Mouse (Mus musculus): Measurements from ENCODE around the gene Cacna2d3. TPM values are rescaled to one million over a fixed set of nuclear protein-coding genes. Genes with fewer than 3 reads are reported as not detected.
A peak's percentile ranks its signal among the peaks of the same experiment; 100 is the strongest.

Gene Cacna2d3
- total RNA-seq (2021): under 1 TPM; 0.41 to 0.52 TPM

DNA sequence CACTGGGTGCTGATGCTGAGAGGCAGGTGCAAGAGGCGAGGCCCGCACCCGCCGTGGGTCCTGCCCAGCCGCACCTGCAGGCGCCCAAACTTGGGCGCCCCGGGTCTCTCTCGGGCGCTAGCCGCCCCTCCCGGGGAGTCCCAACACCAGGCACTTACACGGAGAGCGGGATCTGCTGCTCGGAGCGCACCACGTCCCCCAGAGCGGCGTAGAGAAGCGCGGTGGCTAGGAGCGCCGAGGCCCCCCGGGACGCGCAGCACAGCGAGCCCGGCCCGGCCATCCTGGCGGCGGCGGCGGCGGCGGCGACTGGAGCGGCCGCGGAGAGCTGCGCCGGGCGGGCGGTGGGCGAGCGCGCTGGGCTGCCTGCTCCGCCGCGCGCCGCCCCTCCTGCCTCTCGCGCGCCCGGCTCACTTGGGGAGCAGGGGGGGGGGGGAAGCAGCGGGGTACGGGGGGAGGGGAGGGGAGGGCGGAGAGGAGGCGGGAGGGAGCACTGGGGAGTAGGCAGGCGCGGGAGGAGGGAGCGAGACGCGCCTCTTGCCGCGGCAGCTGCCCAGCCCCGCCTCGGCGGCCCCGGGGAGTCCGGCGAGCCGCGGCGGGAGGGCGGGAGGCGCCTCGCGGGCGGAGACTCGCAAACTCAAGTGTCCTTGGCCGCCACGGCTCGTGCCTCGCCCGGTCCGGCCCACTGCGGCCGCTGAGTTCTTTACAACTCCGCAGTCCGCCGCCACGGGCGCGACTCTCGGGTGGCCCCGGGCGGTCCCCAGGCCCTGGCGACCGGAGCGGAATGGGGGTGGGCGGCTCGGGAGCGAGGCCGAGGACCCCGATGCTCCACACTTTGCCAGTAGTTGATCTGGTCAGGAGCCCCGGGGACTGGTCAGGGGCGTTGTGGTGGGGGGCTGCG is at the start of gene Cacna2d3:
Gene Cacna2d3, minus strand, starts transcription at position 377 of the 898 bp plus-strand sequence.
- intact Hi-C loops (cut with DNase I): no loop called here
- DNase-seq: peak; percentile 40 to 43

DNA sequence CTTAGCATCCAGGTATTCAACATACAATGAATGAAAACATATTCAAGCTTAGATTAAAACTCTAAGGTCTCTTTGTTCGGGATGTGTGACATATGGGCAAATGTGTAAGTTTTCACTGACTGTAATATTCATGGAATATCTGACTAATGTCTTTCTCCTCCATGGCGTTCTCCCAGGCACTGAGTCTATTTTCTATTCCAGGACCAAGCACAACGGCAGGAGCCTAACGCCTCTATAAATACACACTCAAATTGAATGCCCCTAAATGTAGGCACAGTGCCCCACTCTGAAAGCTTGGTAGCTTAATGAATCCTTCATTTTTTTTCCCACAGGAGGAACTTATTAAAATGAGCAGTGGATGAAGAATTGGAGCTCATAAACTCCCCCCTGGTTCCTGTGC is 47.8 kb upstream of the Cacna2d3 start:
- intact Hi-C loops (cut with DNase I): no loop called here
- no peak for DNase-seq

- DNase-seq: no peak
- intact Hi-C loops (cut with DNase I): no loop called here
Observed at GRCm38 (mm10) chr14:29752876-29753275, 31.2 kb upstream of the Cacna2d3 start.

DNA sequence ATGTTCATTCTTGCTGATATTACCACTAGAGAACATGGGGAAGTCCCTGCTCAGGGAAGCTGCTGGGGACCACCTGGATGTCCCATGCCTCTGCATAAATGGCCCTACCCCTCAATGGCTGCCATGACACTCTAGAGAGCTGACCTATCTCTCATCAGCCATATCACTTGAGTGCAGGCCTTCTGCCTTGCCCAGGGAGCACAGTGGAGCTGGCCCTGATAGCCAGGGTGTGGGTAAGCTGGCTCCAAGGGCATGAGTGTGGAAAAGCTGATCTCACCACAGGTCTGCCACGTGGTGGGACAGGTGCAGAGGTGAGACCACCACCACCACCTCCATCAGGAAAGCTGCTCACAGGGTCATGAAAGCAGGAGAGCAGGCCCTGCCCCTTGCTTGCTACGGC is 17.1 kb upstream of the Cacna2d3 start:
- DNase-seq: no peak
- intact Hi-C loops (cut with DNase I): no loop called here

DNA sequence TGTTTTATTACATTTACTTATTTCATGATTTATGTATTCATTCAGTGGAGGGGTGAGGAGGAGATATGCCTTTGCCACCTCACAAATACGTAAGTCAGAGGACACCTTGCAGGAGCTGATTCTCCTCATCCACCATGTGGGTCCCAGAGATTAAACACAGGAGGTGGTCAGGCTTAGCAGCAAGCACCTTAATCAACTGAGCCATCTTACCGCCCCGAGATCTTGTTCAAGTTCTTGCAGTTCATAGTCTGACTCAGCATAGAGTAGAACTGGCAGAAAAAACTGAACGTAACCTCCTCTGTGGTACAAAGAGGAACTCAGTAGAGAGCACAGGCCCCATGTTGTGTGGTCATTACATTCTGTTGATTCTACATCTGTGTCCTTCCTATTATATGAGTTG is 8.6 kb upstream of the Cacna2d3 start:
- intact Hi-C loops (cut with DNase I): no loop called here
- no peak for DNase-seq

GRCm38 (mm10) chr14:29729009-29729408 is 7.3 kb upstream of the Cacna2d3 start:
- no peak for DNase-seq
- intact Hi-C loops (cut with DNase I): loop anchor here (5.0 kb wide), 1 partner anchor 213 kb away; no protein-coding TSS in a partner anchor

DNA sequence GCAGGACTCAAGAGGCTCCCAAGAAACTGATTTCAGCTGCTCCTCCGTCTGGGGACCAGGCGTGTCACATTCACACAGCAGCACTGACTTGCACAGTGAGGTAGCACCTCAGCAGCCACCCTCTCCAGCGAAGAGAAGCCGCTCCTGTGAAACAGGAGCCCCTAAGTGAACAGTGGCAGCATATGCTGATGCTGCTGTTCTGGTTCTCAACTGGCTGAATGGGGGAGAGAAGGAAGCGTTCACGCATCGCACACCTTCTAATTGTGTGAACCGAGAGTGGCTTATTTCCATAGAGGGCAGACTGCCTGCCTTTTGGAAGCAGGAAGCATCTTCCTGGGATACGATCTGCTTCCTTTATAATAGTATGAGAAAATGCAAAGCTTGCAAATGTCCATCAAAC is 5.9 kb upstream of the Cacna2d3 start:
- no peak for DNase-seq
- intact Hi-C loops (cut with DNase I): loop anchor here (5.0 kb wide), 1 partner anchor 215 kb away; no protein-coding TSS in a partner anchor

GRCm38 (mm10) chr14:29723267-29723666 is 1.6 kb upstream of the Cacna2d3 start:
- intact Hi-C loops (cut with DNase I): no loop called here
- DNase-seq: no peak

- intact Hi-C loops (cut with DNase I): no loop called here
- DNase-seq: peak in 1 of 2 experiments; percentile 15
Observed at GRCm38 (mm10) chr14:29722386-29723221, 940 bp upstream of the Cacna2d3 start.

- intact Hi-C loops (cut with DNase I): no loop called here
- DNase-seq: no peak
Observed at GRCm38 (mm10) chr14:29721131-29721487, 555 bp downstream of the Cacna2d3 start.

- no peak for DNase-seq
- intact Hi-C loops (cut with DNase I): no loop called here
Observed at GRCm38 (mm10) chr14:29720334-29720911, 1.2 kb downstream of the Cacna2d3 start.

DNA sequence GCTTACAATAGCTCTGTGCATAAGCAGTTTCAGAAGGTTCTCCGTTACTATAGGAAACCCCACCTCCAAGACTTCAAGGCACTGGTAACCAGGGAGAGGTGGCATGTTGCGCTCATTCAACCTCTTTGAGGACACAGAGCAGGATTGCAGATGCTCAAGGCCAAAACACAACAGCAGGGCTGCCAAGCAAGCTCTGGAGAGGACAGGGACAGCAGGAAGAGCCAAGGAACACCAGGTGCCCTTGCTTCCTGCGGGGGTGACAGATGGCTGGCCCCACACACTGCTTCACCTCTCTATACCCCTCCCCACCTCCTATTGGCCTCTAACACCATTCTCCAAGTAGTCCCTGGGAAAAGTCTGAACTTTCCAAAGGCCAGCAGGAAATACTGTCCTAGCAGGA is 9.0 kb downstream of the Cacna2d3 start:
- intact Hi-C loops (cut with DNase I): no loop called here
- no peak for DNase-seq

- intact Hi-C loops (cut with DNase I): no loop called here
- no peak for DNase-seq
Observed at GRCm38 (mm10) chr14:29707561-29708335, 13.9 kb downstream of the Cacna2d3 start.

GRCm38 (mm10) chr14:29702762-29703161 is 18.9 kb downstream of the Cacna2d3 start:
- intact Hi-C loops (cut with DNase I): no loop called here
- no peak for DNase-seq

- DNase-seq: peak; percentile 24 to 28
- intact Hi-C loops (cut with DNase I): no loop called here
Observed at GRCm38 (mm10) chr14:29696131-29696530, 25.5 kb downstream of the Cacna2d3 start.

DNA sequence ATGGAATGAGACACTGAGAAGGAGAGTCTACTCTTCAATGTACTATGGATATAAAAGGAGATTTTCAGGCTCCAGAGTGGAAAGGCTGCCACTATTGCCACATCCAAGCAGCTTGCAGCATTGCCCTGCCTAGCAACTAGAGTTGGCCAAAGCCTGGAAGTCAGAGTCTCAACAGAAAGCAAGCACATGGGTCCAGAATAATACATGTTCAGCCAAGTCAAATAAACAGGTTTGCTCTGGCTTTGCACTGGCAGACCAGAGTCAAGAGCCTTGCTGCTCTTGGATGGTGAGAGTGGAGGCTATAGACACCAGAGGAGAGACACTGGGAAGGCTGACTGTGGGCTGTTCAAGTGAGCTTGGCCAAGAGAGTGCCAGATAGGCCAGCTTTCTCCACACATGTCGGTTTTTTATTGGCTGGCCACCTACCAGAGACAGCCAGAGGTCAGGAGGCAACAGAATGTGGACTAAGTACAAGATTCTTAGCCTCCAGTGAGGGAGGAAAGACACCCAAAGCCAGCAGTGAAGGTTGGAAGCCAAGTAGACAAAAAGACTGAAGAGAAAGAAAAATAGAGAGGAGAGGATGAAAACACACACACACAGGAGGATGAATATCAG is 49.1 kb downstream of the Cacna2d3 start:
- DNase-seq: no peak
- intact Hi-C loops (cut with DNase I): no loop called here

DNA sequence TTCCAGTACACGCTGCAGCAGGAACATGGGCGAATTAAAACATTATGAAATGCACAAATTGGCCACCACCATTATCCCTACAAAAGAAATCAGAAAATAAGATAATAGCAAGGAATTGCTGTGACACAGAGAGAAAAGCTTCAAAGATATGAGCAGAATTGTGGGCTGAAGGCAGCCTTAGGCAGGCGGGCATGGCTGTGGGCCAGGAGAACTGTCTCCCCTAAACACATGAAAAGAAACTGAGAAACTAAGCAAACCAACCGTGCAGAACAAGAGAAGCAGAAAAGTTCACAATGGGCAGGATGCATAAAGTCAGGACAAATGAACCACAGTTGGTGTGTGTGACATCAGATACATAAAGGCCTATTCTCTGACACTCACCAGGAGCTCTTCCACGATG is 51.8 kb downstream of the Cacna2d3 start:
- intact Hi-C loops (cut with DNase I): no loop called here
- DNase-seq: no peak

DNA sequence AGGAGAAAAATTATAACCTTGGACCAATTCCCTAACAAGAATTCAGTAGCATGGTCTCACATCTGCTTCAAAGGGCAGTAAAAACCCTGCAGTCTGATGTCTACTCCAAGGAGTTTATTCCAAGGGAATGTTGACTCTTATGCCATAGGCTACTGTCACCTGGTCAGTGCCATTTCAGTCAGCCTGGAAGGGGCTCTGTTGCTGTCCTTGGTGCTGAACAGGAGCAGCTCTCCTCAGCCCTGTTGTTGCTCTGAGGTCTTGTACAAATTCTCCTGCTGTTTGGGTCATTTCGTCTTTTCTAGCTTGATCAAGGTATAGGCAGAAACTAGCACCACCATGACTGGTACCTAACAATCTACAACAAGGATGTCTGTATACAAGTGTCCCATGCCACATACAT is 64.7 kb downstream of the Cacna2d3 start:
- peak; percentile 33 to 63 for DNase-seq
- intact Hi-C loops (cut with DNase I): no loop called here

- DNase-seq: no peak
- intact Hi-C loops (cut with DNase I): no loop called here
Observed at GRCm38 (mm10) chr14:29650591-29650990, 71.1 kb downstream of the Cacna2d3 start.

GRCm38 (mm10) chr14:29648721-29649120 is 72.9 kb downstream of the Cacna2d3 start:
- intact Hi-C loops (cut with DNase I): no loop called here
- DNase-seq: no peak
